12 mouse cellular contexts compared by ENCODE assay signal in the genomic region with DNA sequence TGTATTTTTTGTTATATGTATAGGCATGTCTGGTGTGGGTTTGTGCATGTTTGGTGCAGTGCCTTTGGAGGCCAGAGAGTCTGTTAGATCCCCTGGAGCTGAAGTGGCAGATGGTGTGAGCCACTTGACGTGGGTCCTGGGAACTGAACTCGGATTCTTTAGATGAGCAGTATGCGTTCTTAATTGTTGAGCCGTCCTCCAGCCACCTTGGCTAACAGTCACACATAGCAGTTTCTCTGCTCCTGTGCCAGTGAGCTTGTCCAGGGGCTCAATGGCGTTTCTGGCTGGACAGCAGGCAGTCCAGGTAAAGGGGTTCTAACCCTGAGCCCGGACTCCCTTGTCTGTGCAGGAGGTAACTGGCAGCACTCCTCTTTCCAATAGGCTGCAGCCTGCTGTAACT. TPM values are rescaled to one million over a fixed set of nuclear protein-coding genes. Genes with fewer than 3 reads are reported as not detected.
DNase-seq lines count a peak whose midpoint lies in the region; ATAC-seq lines count a peak whose summit lies in the region.
"Had no signal": no experiment of that assay in that cellular context is flagged by ENCODE, and none has a peak within 500 bp of the region (broad histone marks: within the 10 kb centered on the region; RNA-seq: fewer than 3 reads in every experiment).

No protein-coding gene starts in this region.

- no peak for ATAC-seq in kidney, embryonic 16.5 days (ENCODE audit: low FRiP score, low TSS enrichment)
- ATAC-seq in forebrain, embryonic 15.5 days (replicated peaks), result no peak
- no peak for ATAC-seq in limb, embryonic 13.5 days (ENCODE audit: low FRiP score, low read depth)
- no peak for ATAC-seq in stomach, embryonic 15.5 days (ENCODE audit: insufficient read depth, low FRiP score, low read depth)

- WGBS in kidney, embryonic 16.5 days, result 79% methylated on average over 6 of the region's 6 CpGs
- 37% methylated on average over 6 of the region's 6 CpGs for WGBS in forebrain, embryonic 15.5 days
- WGBS in limb, embryonic 13.5 days, result 71% methylated on average over 6 of the region's 6 CpGs
- 86% methylated on average over 6 of the region's 6 CpGs for WGBS in stomach, embryonic 15.5 days

- no peak overlapping the region for H3K4me2 ChIP-seq in kidney, embryonic 16.5 days (replicated peaks; ENCODE audit: low read depth, low read length)
- H3K4me2 ChIP-seq in forebrain, embryonic 15.5 days (replicated peaks), result no peak overlapping the region
- no peak overlapping the region for H3K4me2 ChIP-seq in limb, embryonic 13.5 days (replicated peaks)
- H3K4me2 ChIP-seq in stomach, embryonic 15.5 days, result no peak overlapping the region

- H3K36me3 ChIP-seq in kidney, embryonic 16.5 days (ENCODE audit: insufficient read depth, low read length), result peaks cover 38% of the 10 kb centered on the region
- peaks cover 39% of the 10 kb centered on the region for H3K36me3 ChIP-seq in forebrain, embryonic 15.5 days
- peaks cover 64% of the 10 kb centered on the region for H3K36me3 ChIP-seq in limb, embryonic 13.5 days
- peaks cover 42% of the 10 kb centered on the region for H3K36me3 ChIP-seq in stomach, embryonic 15.5 days

- no peak overlapping the region for H3K27ac ChIP-seq in kidney, embryonic 16.5 days (ENCODE audit: low read length)
- peak overlapping the region; percentile 96 for H3K27ac ChIP-seq in forebrain, embryonic 15.5 days (replicated peaks)
- no peak overlapping the region; the same call in 1 of the 2 replicates for H3K27ac ChIP-seq in limb, embryonic 13.5 days
- peak overlapping the region; percentile 27; the same call in 1 of the 2 replicates for H3K27ac ChIP-seq in stomach, embryonic 15.5 days

- no peak overlapping the region for H3K4me3 ChIP-seq in kidney, embryonic 16.5 days (ENCODE audit: low read length)
- H3K4me3 ChIP-seq in forebrain, embryonic 15.5 days, result no peak overlapping the region
- no peak overlapping the region for H3K4me3 ChIP-seq in limb, embryonic 13.5 days
- H3K4me3 ChIP-seq in stomach, embryonic 15.5 days (replicated peaks), result no peak overlapping the region

- DNase-seq in kidney, adult 18-20 months, result no peak
- DNase-seq in left cerebral cortex, adult 18-20 months (ENCODE audit: low spot score in 2 of 2), result no peak
- no peak for DNase-seq in kidney, postnatal 10 days

- no peaks in the 10 kb centered on the region for H3K9me3 ChIP-seq in kidney, embryonic 16.5 days (ENCODE audit: low read length)
- H3K9me3 ChIP-seq in forebrain, embryonic 15.5 days, result no peaks in the 10 kb centered on the region
- H3K9me3 ChIP-seq in limb, embryonic 13.5 days, result no peaks in the 10 kb centered on the region
- no peaks in the 10 kb centered on the region for H3K9me3 ChIP-seq in stomach, embryonic 15.5 days
- H3K9me3 ChIP-seq: G1E had no signal

- H3K27me3 ChIP-seq in kidney, embryonic 16.5 days (ENCODE audit: insufficient read depth, low read length), result no peaks in the 10 kb centered on the region
- no peaks in the 10 kb centered on the region for H3K27me3 ChIP-seq in forebrain, embryonic 15.5 days
- H3K27me3 ChIP-seq in limb, embryonic 13.5 days, result no peaks in the 10 kb centered on the region
- no peaks in the 10 kb centered on the region for H3K27me3 ChIP-seq in stomach, embryonic 15.5 days (replicated peaks)

- H3K9ac ChIP-seq in kidney, embryonic 16.5 days (replicated peaks; ENCODE audit: low read length), result 0 out of 2 replicates have a peak overlapping the region, but pooled peaks have one; percentile 7
- H3K9ac ChIP-seq in forebrain, embryonic 15.5 days (replicated peaks), result no peak overlapping the region
- H3K9ac ChIP-seq in limb, embryonic 13.5 days, result peak overlapping the region; percentile 54; the same call in 1 of the 2 replicates
- no peak overlapping the region for H3K9ac ChIP-seq in stomach, embryonic 15.5 days

- peaks cover 4% of the 10 kb centered on the region; the same call in 1 of the 2 replicates for H3K4me1 ChIP-seq in kidney, embryonic 16.5 days (ENCODE audit: insufficient read depth, low read length)
- peaks cover 26% of the 10 kb centered on the region for H3K4me1 ChIP-seq in forebrain, embryonic 15.5 days
- peaks cover 15% of the 10 kb centered on the region for H3K4me1 ChIP-seq in limb, embryonic 13.5 days
- H3K4me1 ChIP-seq in stomach, embryonic 15.5 days, result peaks cover 13% of the 10 kb centered on the region

RNA-seq across cellular contexts. Expression of a gene that starts 20.4 kb away (rescaled TPM):
- 36.2 and 37.6 TPM in 2 replicates for polyA plus RNA-seq in kidney, embryonic 16.5 days (2015; fragmentation: Nextera tagmentation; extraction: Ambion mirVana)
- 39.3 and 41.1 TPM in 2 replicates for polyA plus RNA-seq in forebrain, embryonic 15.5 days (2015; fragmentation: Nextera tagmentation; extraction: Ambion mirVana)
- 38.3 and 40.9 TPM in 2 replicates for polyA plus RNA-seq in limb, embryonic 13.5 days (2015; fragmentation: Nextera tagmentation; extraction: Ambion mirVana)
- 34.0 and 40.2 TPM in 2 replicates for polyA plus RNA-seq in stomach, embryonic 15.5 days (2015; fragmentation: Nextera tagmentation; extraction: Ambion mirVana)
- total RNA-seq in left cerebral cortex, adult 18-20 months (2021), result 10 to 100 TPM; 21.7 to 25.8 TPM

RNA-seq across cellular contexts. Expression of a gene that starts 29.9 kb away (rescaled TPM):
- 0.19 and 0.31 TPM in 2 replicates for polyA plus RNA-seq in kidney, embryonic 16.5 days (2015; fragmentation: Nextera tagmentation; extraction: Ambion mirVana)
- polyA plus RNA-seq in forebrain, embryonic 15.5 days (2015; fragmentation: Nextera tagmentation; extraction: Ambion mirVana), result 0.22 and 0.26 TPM in 2 replicates
- polyA plus RNA-seq in limb, embryonic 13.5 days (2015; fragmentation: Nextera tagmentation; extraction: Ambion mirVana), result 0.08 and 0.19 TPM in 2 replicates
- polyA plus RNA-seq in stomach, embryonic 15.5 days (2015; fragmentation: Nextera tagmentation; extraction: Ambion mirVana), result 0.85 and 1.9 TPM in 2 replicates
- under 1 TPM in 1 of 2 experiments, not detected in 1; 0.16 TPM for total RNA-seq in left cerebral cortex, adult 18-20 months (2021)
- total RNA-seq: common myeloid progenitor, adult 5-6 weeks had no signal
- polyA plus RNA-seq: G1E; liver, embryonic 16.5 days had no signal

RNA-seq across cellular contexts. Expression of a gene that starts 31.0 kb away (rescaled TPM):
- not detected in 2 replicates for polyA plus RNA-seq in kidney, embryonic 16.5 days (2015; fragmentation: Nextera tagmentation; extraction: Ambion mirVana)
- not detected in 2 replicates for polyA plus RNA-seq in forebrain, embryonic 15.5 days (2015; fragmentation: Nextera tagmentation; extraction: Ambion mirVana)
- polyA plus RNA-seq in limb, embryonic 13.5 days (2015; fragmentation: Nextera tagmentation; extraction: Ambion mirVana), result 0.10 TPM in 1 of 2 replicates, not detected in the other
- 28.0 and 59.2 TPM in 2 replicates for polyA plus RNA-seq in stomach, embryonic 15.5 days (2015; fragmentation: Nextera tagmentation; extraction: Ambion mirVana)
- total RNA-seq in left cerebral cortex, adult 18-20 months (2021), result not detected
- total RNA-seq: adrenal gland, postnatal 25 days; common myeloid progenitor, adult 5-6 weeks had no signal
- polyA plus RNA-seq: spleen, adult 2 months had no signal

Comparison
In these comparisons a context has a peak if more than half of its experiments do, and no peak if none do; other contexts are left out.
1. H3K27ac ChIP-seq: peak in forebrain, embryonic 15.5 days (single experiment) and stomach, embryonic 15.5 days (single experiment); none in kidney, embryonic 16.5 days (single experiment) and limb, embryonic 13.5 days (single experiment).
2. H3K9ac ChIP-seq: peak in kidney, embryonic 16.5 days (single experiment) and limb, embryonic 13.5 days (single experiment); none in forebrain, embryonic 15.5 days (single experiment) and stomach, embryonic 15.5 days (single experiment).
3. RNA of a gene that starts 31.0 kb away (polyA plus RNA-seq): 28.0 to 59.2 TPM in stomach, embryonic 15.5 days; 0.10 TPM in limb, embryonic 13.5 days, not detected in kidney, embryonic 16.5 days and not detected in forebrain, embryonic 15.5 days; every median in the first group is over 10 times any median in the second.